Mouse (Mus musculus) brain, embryonic 14.5 days (tissue): ENCODE data around the gene Rnf40.

ENCODE experiments used
- CTCF ChIP-seq: fragments of 200-500 bp; IDR thresholded peaks from 2 replicates; pipeline ENCODE4 v1.5.1; 2012; ENCODE audit warnings: inconsistent platforms, mild to moderate bottlenecking, moderate library complexity, borderline replicate concordance; ENCODE audit not compliant: insufficient read depth, insufficient read length; ENCODE audit errors: extremely low read depth
- POLR2A ChIP-seq: fragments of 200-500 bp; IDR thresholded peaks from 2 replicates; pipeline ENCODE4 v1.6.1; 2012; ENCODE audit warnings: mild to moderate bottlenecking, inconsistent platforms, borderline replicate concordance; ENCODE audit not compliant: poor library complexity, insufficient read depth, insufficient read length, severe bottlenecking; ENCODE audit errors: extremely low read depth

GRCm38 (mm10) chr7:127596747-127597146, 8.2 kb downstream of the Rnf40 start:
- TF ChIP-seq CTCF (no peak), POLR2A (no peak)
